Mouse (Mus musculus) heart, postnatal 0 days (tissue): ENCODE measurements around the gene Ppp1r14a. TPM values are rescaled to one million over a fixed set of nuclear protein-coding genes. Genes with fewer than 3 reads are reported as not detected.

Experiments
- ATAC-seq: fragments of 200-750 bp; cut with Nextera tagmentation; 2 replicates; pipeline ENCODE4 v1.8.0; 2017; ENCODE audit warnings: low read depth, moderate number of reproducible peaks, moderate library complexity; ENCODE audit not compliant: insufficient read depth
- DNase-seq: peaks from one replicate; pipeline ENCODE4 v3.0.0-alpha.2; 2016; ENCODE audit warnings: low spot score
- H3K27ac ChIP-seq: fragments of 300-500 bp; sonication (generic); 2 replicates; pipeline ENCODE4 v1.5.1; 2014; ENCODE audit warnings: low read depth, mild to moderate bottlenecking
- H3K27me3 ChIP-seq: fragments of 300-500 bp; sonication (generic); 2 replicates; pipeline ENCODE4 v1.6.1; 2014; ENCODE audit warnings: low read length, mixed read lengths; ENCODE audit not compliant: control insufficient read depth, insufficient read depth
- H3K36me3 ChIP-seq: fragments of 300-500 bp; sonication (generic); replicated peaks from 2 replicates; pipeline ENCODE4 v1.6.1; 2014; ENCODE audit warnings: low read length, mixed read lengths; ENCODE audit not compliant: control insufficient read depth, insufficient read depth
- H3K4me1 ChIP-seq: fragments of 300-500 bp; sonication (generic); 2 replicates; pipeline ENCODE4 v1.6.1; 2014; ENCODE audit warnings: antibody characterized with exemption; ENCODE audit not compliant: control insufficient read depth, insufficient read depth
- H3K4me2 ChIP-seq: fragments of 300-500 bp; sonication (generic); 2 replicates; pipeline ENCODE4 v1.6.1; 2014; ENCODE audit warnings: low read depth, mild to moderate bottlenecking, low read length, moderate library complexity
- H3K4me3 ChIP-seq: fragments of 300-500 bp; sonication (generic); 2 replicates; pipeline ENCODE4 v1.5.1; 2014; ENCODE audit warnings: low read depth, low read length
- H3K9ac ChIP-seq: fragments of 300-500 bp; sonication (generic); replicated peaks from 2 replicates; pipeline ENCODE4 v1.6.1; 2014; ENCODE audit warnings: low read depth, low read length, mixed read lengths
- H3K9me3 ChIP-seq: fragments of 300-500 bp; sonication (generic); replicated peaks from 2 replicates; pipeline ENCODE4 v1.6.1; 2016; ENCODE audit warnings: low read length; ENCODE audit not compliant: control insufficient read depth
- CTCF ChIP-seq: IDR thresholded peaks from 2 replicates; pipeline ENCODE4 v1.5.1; 2016; ENCODE audit warnings: antibody characterized with exemption, control low read depth, low read depth
- EP300 ChIP-seq: IDR thresholded peaks from 2 replicates; pipeline ENCODE4 v1.6.1; 2016; ENCODE audit warnings: antibody characterized with exemption, low read depth
- WGBS: fragments of 180-500 bp; shearing (Covaris S2); extraction: QIAGEN DNeasy Blood & Tissue Kit; methylation state at CpG from one replicate; pipeline ENCODE4 v1.1.7; 2014; 5-methylcytosine and 5-hydroxymethylcytosine counted together
- polyA plus RNA-seq: library from polyadenylated mRNA; unstranded; fragments of >200 nt; fragmentation: Nextera tagmentation; extraction: Ambion mirVana; gene quantifications from 2 replicates; pipeline ENCODE4 v1.2.1, GENCODE M21; 2015
- total RNA-seq: library from RNA; depleted of rRNA; stranded (reverse); fragments of >200 nt; gene quantifications from 2 replicates; pipeline ENCODE4 v1.2.3, GENCODE M21; 2014; ENCODE audit warnings: low replicate concordance

Ppp1r14a gene
- total and polyA plus RNA-seq, 2 experiments from 2014 or later: 17.9 to 61.8 TPM

- ATAC-seq (0 out of 2 replicates have a peak, but pooled peaks have one; percentile 22), DNase-seq (no peak)
- peak overlapping the region; percentile 97; the same call in 1 of the 2 replicates for H3K4me2 ChIP-seq
- peak overlapping the region; percentile 1; the same call in 1 of the 2 replicates for H3K27ac ChIP-seq
- 30% methylated on average over 8 of the region's 8 CpGs for WGBS
- no peak overlapping the region; the same call in 1 of the 2 replicates for H3K9ac ChIP-seq
- peaks cover 27% of the 10 kb centered on the region for H3K4me1 ChIP-seq
- no peaks in the 10 kb centered on the region; the same call in 1 of the 2 replicates for H3K27me3 ChIP-seq
- TF ChIP-seq CTCF (no peak), EP300 (no peak)
- H3K36me3 ChIP-seq: no peaks in the 10 kb centered on the region
- no peaks in the 10 kb centered on the region for H3K9me3 ChIP-seq
- no peak overlapping the region for H3K4me3 ChIP-seq
Observed at GRCm38 (mm10) chr7:29279924-29280323, 9.2 kb upstream of the Ppp1r14a start.

GRCm38 (mm10) chr7:29280801-29281200 lies 8.3 kb upstream of the Ppp1r14a start:
- peak overlapping the region; percentile 69 for H3K9ac ChIP-seq
- no peak for DNase-seq
- ATAC-seq: no peak
- H3K27me3 ChIP-seq: no peaks in the 10 kb centered on the region; the same call in 1 of the 2 replicates
- no peaks in the 10 kb centered on the region for H3K9me3 ChIP-seq
- 17% methylated on average over 13 of the region's 13 CpGs for WGBS
- peak overlapping the region; percentile 78; the same call in 1 of the 2 replicates for H3K27ac ChIP-seq
- H3K4me1 ChIP-seq: peaks cover 27% of the 10 kb centered on the region
- H3K4me2 ChIP-seq: peak overlapping the region; percentile 97
- peak overlapping the region; percentile 66 for H3K4me3 ChIP-seq
- TF ChIP-seq CTCF (no peak), EP300 (no peak)
- H3K36me3 ChIP-seq: no peaks in the 10 kb centered on the region

- H3K36me3 ChIP-seq: no peaks in the 10 kb centered on the region
- peak; percentile 28 for TF ChIP-seq CTCF
- TF ChIP-seq EP300: no peak
- no peaks in the 10 kb centered on the region for H3K9me3 ChIP-seq
- peak within 1 kb of the TSS; percentile 66 for H3K4me3 ChIP-seq
- peak within 1 kb of the TSS; percentile 97 for H3K4me2 ChIP-seq
- ATAC-seq (peak; percentile 70), DNase-seq (peak; percentile 28)
- peaks cover 27% of the 10 kb centered on the region for H3K4me1 ChIP-seq
- H3K27me3 ChIP-seq: no peaks in the 10 kb centered on the region; the same call in 1 of the 2 replicates
- peak within 1 kb of the TSS; percentile 78 for H3K27ac ChIP-seq
- H3K9ac ChIP-seq: peak within 1 kb of the TSS; percentile 69
- under 1% methylated on average over 80 of the region's 80 CpGs for WGBS
Observed at GRCm38 (mm10) chr7:29281201-29282073, 7.7 kb upstream of the Ppp1r14a start, which contains the start of gene Spint2. Gene Spint2 (minus strand): TSS chr7:29281912.

GRCm38 (mm10) chr7:29282074-29282554 lies 7.0 kb upstream of the Ppp1r14a start:
- Histone ChIP-seq H3K36me3 (no peaks in the 10 kb centered on the region), H3K9me3 (no peaks in the 10 kb centered on the region), H3K4me2 (peak overlapping the region; percentile 97), H3K9ac (peak overlapping the region; percentile 69), H3K4me3 (peak overlapping the region; percentile 66), H3K27me3 (no peaks in the 10 kb centered on the region; the same call in 1 of the 2 replicates), H3K4me1 (peaks cover 20% of the 10 kb centered on the region), H3K27ac (no peak overlapping the region)
- TF ChIP-seq EP300 (no peak), CTCF (no peak)
- WGBS: 12% methylated on average over 21 of the region's 21 CpGs
- ATAC-seq (peak; percentile 9; the same call in 1 of the 2 replicates), DNase-seq (no peak)

GRCm38 (mm10) chr7:29283876-29284275 lies 5.2 kb upstream of the Ppp1r14a start:
- Histone ChIP-seq H3K9me3 (no peaks in the 10 kb centered on the region), H3K36me3 (no peaks in the 10 kb centered on the region), H3K9ac (no peak overlapping the region), H3K27ac (no peak overlapping the region), H3K27me3 (no peaks in the 10 kb centered on the region; the same call in 1 of the 2 replicates), H3K4me3 (no peak overlapping the region), H3K4me1 (peaks cover 22% of the 10 kb centered on the region), H3K4me2 (no peak overlapping the region)
- no peak for ATAC-seq
- TF ChIP-seq CTCF (no peak), EP300 (no peak)
- no peak for DNase-seq
- whole genome bisulfite sequencing: 74% methylated on average over 4 of the region's 4 CpGs
